ENCODE assay signal across 8 mouse cellular contexts in the genomic region with DNA sequence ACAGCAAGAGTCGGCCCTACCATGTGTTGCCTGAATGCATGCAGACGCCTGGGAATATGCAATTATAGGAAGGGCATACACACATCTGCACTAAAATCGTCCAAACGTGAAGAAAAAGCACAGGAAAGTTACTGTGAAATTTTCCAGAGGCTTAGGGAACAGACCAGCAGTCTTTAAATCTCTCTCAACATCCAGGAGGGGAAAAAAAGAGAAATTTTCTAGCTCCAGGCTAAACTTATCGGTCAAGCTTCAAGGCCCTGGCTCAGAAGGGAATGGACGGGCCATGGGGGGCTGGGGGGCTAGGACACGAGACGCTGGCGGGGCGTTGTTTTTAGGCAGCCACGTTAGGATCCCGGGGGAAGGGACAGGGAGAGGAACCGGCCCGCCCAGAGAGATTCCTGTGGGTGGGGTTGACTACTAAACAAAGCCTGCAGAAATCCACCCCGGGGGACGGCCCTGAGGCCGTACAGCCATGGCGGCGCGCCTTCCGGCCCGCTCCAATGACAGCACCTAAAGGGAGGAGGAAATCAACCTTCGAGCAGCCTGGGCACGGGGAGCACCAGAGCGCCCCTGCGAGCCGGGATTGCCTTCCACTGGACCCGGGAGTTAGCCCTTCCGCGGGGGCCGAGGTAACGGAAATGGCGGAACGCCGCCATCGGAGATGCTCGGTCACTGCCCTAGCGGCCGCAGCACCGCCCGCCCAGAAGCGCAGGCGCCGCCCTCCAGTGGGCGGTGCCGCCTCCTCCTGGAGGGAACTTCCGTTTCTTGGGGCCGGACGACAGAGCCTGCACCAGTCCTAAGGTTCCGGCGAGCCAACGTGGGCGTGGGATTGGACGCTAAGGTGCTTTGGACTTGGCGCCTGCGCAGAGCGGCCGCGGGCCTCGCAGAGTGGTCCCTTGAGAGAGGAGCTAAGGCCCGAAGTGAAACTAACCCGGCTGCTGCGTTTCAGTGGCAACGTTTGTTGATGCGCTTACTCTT. TPM values are rescaled to one million over a fixed set of nuclear protein-coding genes. Genes with fewer than 3 reads are reported as not detected.
DNase-seq lines count a peak whose midpoint lies in the region; ATAC-seq and TF ChIP-seq lines count a peak whose summit lies in the region.

No protein-coding gene starts in this region.

- H3K4me2 ChIP-seq in CH12.LX (ENCODE audit: insufficient read depth, low read depth, poor library complexity, severe bottlenecking), result peak overlapping the region; percentile 87
- H3K4me2 ChIP-seq in forebrain, embryonic 11.5 days (ENCODE audit: low read depth, low read length, severe bottlenecking), result peak overlapping the region; percentile 48
- H3K4me2 ChIP-seq in heart, postnatal 0 days (ENCODE audit: low read depth, low read length), result peak overlapping the region; percentile 62
- peak overlapping the region; percentile 65 for H3K4me2 ChIP-seq in liver, embryonic 16.5 days (ENCODE audit: low read depth, low read length)
- H3K4me2 ChIP-seq in neural tube, embryonic 13.5 days, result peak overlapping the region; percentile 54

- TF ChIP-seq CTCF in CH12.LX (conservative IDR thresholded peaks at IDR 0.05 in 1 of 2, IDR thresholded peaks at IDR 0.05 in 1 of 2; ENCODE audit: low read depth in 2 of 2, low read length in 2 of 2), result no peak
- no peak for TF ChIP-seq CTCF in heart, postnatal 0 days (IDR thresholded peaks at IDR 0.05; ENCODE audit: low read depth)
- no peak for TF ChIP-seq CTCF in testis, adult 2 months (IDR thresholded peaks at IDR 0.05; ENCODE audit: control insufficient read depth, insufficient read depth, insufficient replicate concordance, low read depth, low read length)

- peak; percentile 98 for ATAC-seq in forebrain, embryonic 11.5 days (replicated peaks; ENCODE audit: low FRiP score)
- peak; percentile 98 for ATAC-seq in heart, postnatal 0 days (ENCODE audit: insufficient read depth, low read depth)
- ATAC-seq in liver, embryonic 16.5 days (ENCODE audit: low read depth), result peak; percentile 97
- ATAC-seq in neural tube, embryonic 13.5 days (ENCODE audit: low read depth), result peak; percentile 99

- peak overlapping the region; percentile 87 for H3K27ac ChIP-seq in CH12.LX (ENCODE audit: insufficient read depth, low read depth)
- H3K27ac ChIP-seq in forebrain, embryonic 11.5 days (ENCODE audit: low read depth, low read length), result peak overlapping the region; percentile 91
- H3K27ac ChIP-seq in heart, postnatal 0 days (ENCODE audit: low read depth), result peak overlapping the region; percentile 99
- peak overlapping the region; percentile 90 for H3K27ac ChIP-seq in liver, embryonic 16.5 days (ENCODE audit: low read length)
- peak overlapping the region; percentile 98 for H3K27ac ChIP-seq in neural tube, embryonic 13.5 days (replicated peaks)
- peak overlapping the region; percentile 96 for H3K27ac ChIP-seq in testis, adult 2 months (ENCODE audit: control insufficient read depth, insufficient read depth, low read depth, low read length)

- H3K79me2 ChIP-seq in CH12.LX (replicated peaks; ENCODE audit: control insufficient read depth, extremely low read depth, insufficient read depth, poor library complexity, severe bottlenecking), result no peaks in the 10 kb centered on the region

- peak; percentile 93 for DNase-seq in CH12.LX (ENCODE audit: extremely low read depth)
- peak; percentile 83 for DNase-seq in c-Kit-positive CD71-positive TER-119-negative erythroid progenitor cells, embryonic 14.5 days (ENCODE audit: low read depth)
- DNase-seq in forebrain, embryonic 11.5 days (ENCODE audit: low spot score), result peak; percentile 92
- DNase-seq in heart, postnatal 0 days (ENCODE audit: low spot score), result peak; percentile 88
- DNase-seq in kidney, postnatal 4 days, result peak; percentile 92 to 96

- no peak for TF ChIP-seq EP300 in CH12.LX (IDR thresholded peaks at IDR 0.05; ENCODE audit: low read length)
- TF ChIP-seq EP300 in heart, postnatal 0 days (IDR thresholded peaks at IDR 0.05; ENCODE audit: low read depth), result no peak; the same call in 1 of the 2 replicates

- peak; percentile 80 for TF ChIP-seq POLR2A in CH12.LX (IDR thresholded peaks at IDR 0.05; ENCODE audit: low read depth, low read length)
- peak; percentile 86 for TF ChIP-seq POLR2A in testis, adult 2 months (IDR thresholded peaks at IDR 0.05; ENCODE audit: control insufficient read depth, low read depth, low read length)

- peak overlapping the region; percentile 85 for H3K9ac ChIP-seq in CH12.LX (ENCODE audit: insufficient read depth, low read depth)
- H3K9ac ChIP-seq in forebrain, embryonic 11.5 days (ENCODE audit: low read length), result peak overlapping the region; percentile 75
- peak overlapping the region; percentile 81 for H3K9ac ChIP-seq in heart, postnatal 0 days (replicated peaks; ENCODE audit: low read depth, low read length)
- H3K9ac ChIP-seq in liver, embryonic 16.5 days (ENCODE audit: low read depth, low read length), result peak overlapping the region; percentile 80
- peak overlapping the region; percentile 80 for H3K9ac ChIP-seq in neural tube, embryonic 13.5 days

- H3K4me1 ChIP-seq in CH12.LX (ENCODE audit: control insufficient read depth in 1 of 2, insufficient read depth in 2 of 2), result no peaks in the 10 kb centered on the region
- no peaks in the 10 kb centered on the region for H3K4me1 ChIP-seq in forebrain, embryonic 11.5 days (replicated peaks; ENCODE audit: control insufficient read depth, insufficient read depth, low read length)
- no peaks in the 10 kb centered on the region for H3K4me1 ChIP-seq in heart, postnatal 0 days (ENCODE audit: control insufficient read depth, insufficient read depth)
- peaks cover 7% of the 10 kb centered on the region for H3K4me1 ChIP-seq in liver, embryonic 16.5 days (ENCODE audit: control insufficient read depth, low read depth, low read length)
- peaks cover 7% of the 10 kb centered on the region; the same call in 1 of the 2 replicates for H3K4me1 ChIP-seq in neural tube, embryonic 13.5 days (replicated peaks)
- no peaks in the 10 kb centered on the region for H3K4me1 ChIP-seq in testis, adult 2 months (ENCODE audit: control insufficient read depth, insufficient read depth, low read length)

- H3K27me3 ChIP-seq in CH12.LX (replicated peaks), result no peaks in the 10 kb centered on the region
- H3K27me3 ChIP-seq in forebrain, embryonic 11.5 days (ENCODE audit: control insufficient read depth, insufficient read depth, low read length), result no peaks in the 10 kb centered on the region; the same call in 1 of the 2 replicates
- no peaks in the 10 kb centered on the region for H3K27me3 ChIP-seq in heart, postnatal 0 days (ENCODE audit: control insufficient read depth, insufficient read depth, low read length)
- H3K27me3 ChIP-seq in liver, embryonic 16.5 days (ENCODE audit: control insufficient read depth, insufficient read depth, low read depth, low read length), result no peaks in the 10 kb centered on the region
- peaks cover 10% of the 10 kb centered on the region; the same call in 1 of the 2 replicates for H3K27me3 ChIP-seq in neural tube, embryonic 13.5 days
- H3K27me3 ChIP-seq in testis, adult 2 months (ENCODE audit: control insufficient read depth, insufficient read depth, low read length), result no peaks in the 10 kb centered on the region

- peaks cover 6 to 15% of the 10 kb centered on the region in 2 experiments for H3K36me3 ChIP-seq in CH12.LX (replicated peaks in 1 of 2; ENCODE audit: control insufficient read depth in 1 of 2, insufficient read depth in 1 of 2, low read length in 1 of 2)
- H3K36me3 ChIP-seq in forebrain, embryonic 11.5 days (ENCODE audit: control insufficient read depth, insufficient read depth, low read length), result no peaks in the 10 kb centered on the region
- H3K36me3 ChIP-seq in heart, postnatal 0 days (replicated peaks; ENCODE audit: control insufficient read depth, insufficient read depth, low read length), result no peaks in the 10 kb centered on the region
- no peaks in the 10 kb centered on the region for H3K36me3 ChIP-seq in liver, embryonic 16.5 days (ENCODE audit: control insufficient read depth, insufficient read depth)
- H3K36me3 ChIP-seq in neural tube, embryonic 13.5 days, result no peaks in the 10 kb centered on the region
- H3K36me3 ChIP-seq in testis, adult 2 months (ENCODE audit: control insufficient read depth, insufficient read depth, low read length), result no peaks in the 10 kb centered on the region

- dilution Hi-C loops in CH12.LX (cut with MboI; ENCODE audit: extremely low pct_ligation_motif_present, extremely low pct_unique_long_range_greater_than_20kb, low sequenced_read_pairs), result no loop called here

- peak overlapping the region; percentile 65 to 79 (median 69) for H3K4me3 ChIP-seq in CH12.LX (replicated peaks in 1 of 3; ENCODE audit: low read depth in 2 of 3, low read length in 2 of 3, poor library complexity in 1 of 3)
- H3K4me3 ChIP-seq in forebrain, embryonic 11.5 days (ENCODE audit: low read depth, low read length), result peak overlapping the region; percentile 41
- H3K4me3 ChIP-seq in heart, postnatal 0 days (ENCODE audit: low read depth, low read length), result peak overlapping the region; percentile 59
- H3K4me3 ChIP-seq in liver, embryonic 16.5 days (ENCODE audit: low read depth, low read length), result peak overlapping the region; percentile 76
- peak overlapping the region; percentile 53 for H3K4me3 ChIP-seq in neural tube, embryonic 13.5 days
- peak overlapping the region; percentile 92 for H3K4me3 ChIP-seq in testis, adult 2 months (ENCODE audit: control insufficient read depth, low read depth, low read length)

- TF ChIP-seq RAD21 in CH12.LX (IDR thresholded peaks at IDR 0.05; ENCODE audit: low read depth, low read length), result no peak

- WGBS in forebrain, embryonic 11.5 days, result 24% methylated on average over 59 of the region's 65 CpGs
- 18% methylated on average over 63 of the region's 65 CpGs for WGBS in heart, postnatal 0 days
- whole genome bisulfite sequencing in liver, embryonic 16.5 days (ENCODE audit: insufficient replicate concordance), result 25% methylated on average over 65 of the region's 65 CpGs
- WGBS in neural tube, embryonic 13.5 days, result 16% methylated on average over 65 of the region's 65 CpGs

- in situ Hi-C loops in CH12.LX (cut with MboI; ENCODE audit: low pct_ligation_motif_present, low pct_unique_long_range_greater_than_20kb, low sequenced_read_pairs), result no loop called here

- H3K9me3 ChIP-seq in CH12.LX (replicated peaks; ENCODE audit: low read length), result no peaks in the 10 kb centered on the region
- no peaks in the 10 kb centered on the region for H3K9me3 ChIP-seq in forebrain, embryonic 11.5 days (ENCODE audit: control insufficient read depth, low read length)
- no peaks in the 10 kb centered on the region for H3K9me3 ChIP-seq in heart, postnatal 0 days (replicated peaks; ENCODE audit: control insufficient read depth, low read length)
- H3K9me3 ChIP-seq in liver, embryonic 16.5 days (replicated peaks; ENCODE audit: control insufficient read depth, low read length), result no peaks in the 10 kb centered on the region
- no peaks in the 10 kb centered on the region for H3K9me3 ChIP-seq in neural tube, embryonic 13.5 days

RNA-seq across cellular contexts. Expression of a gene that starts 8.3 kb away (rescaled TPM):
- total RNA-seq in CH12.LX (2012; rRNA removed), result 2.1 and 3.2 TPM in 2 replicates
- 5.9 and 7.0 TPM in 2 replicates for total RNA-seq in CH12.LX (2014; rRNA removed)
- 1.2 and 1.5 TPM in 2 replicates for polyA plus RNA-seq in CH12.LX (2012; ENCODE audit: insufficient read length, low read depth)
- polyA plus RNA-seq in forebrain, embryonic 11.5 days (2014; fragmentation: Nextera tagmentation; extraction: Ambion mirVana), result 14.5 and 16.0 TPM in 2 replicates
- 4.3 and 7.6 TPM in 2 replicates for total RNA-seq in heart, postnatal 0 days (2014; rRNA removed; ENCODE audit: low replicate concordance)
- 5.5 and 5.6 TPM in 2 replicates for polyA plus RNA-seq in heart, postnatal 0 days (2015; fragmentation: Nextera tagmentation; extraction: Ambion mirVana)
- polyA plus RNA-seq in liver, embryonic 16.5 days (2015; fragmentation: Nextera tagmentation; extraction: Ambion mirVana), result 3.2 and 3.4 TPM in 2 replicates
- 6.9 and 8.5 TPM in 2 replicates for polyA plus RNA-seq in neural tube, embryonic 13.5 days (2015; fragmentation: Nextera tagmentation; extraction: Ambion mirVana)
- polyA plus RNA-seq in testis, adult 2 months (2012; rRNA removed), result 0.32 and 0.41 TPM in 2 replicates

RNA-seq across cellular contexts. Expression of a gene that starts 30.4 kb away (rescaled TPM):
- total RNA-seq in CH12.LX (2012; rRNA removed) (21.5 and 26.5 TPM in 2 replicates), CH12.LX (2014; rRNA removed) (58.3 and 60.9 TPM in 2 replicates)
- polyA plus RNA-seq in CH12.LX (2012; ENCODE audit: insufficient read length, low read depth), result 35.1 and 36.2 TPM in 2 replicates
- polyA plus RNA-seq in forebrain, embryonic 11.5 days (2014; fragmentation: Nextera tagmentation; extraction: Ambion mirVana), result 45.1 and 53.6 TPM in 2 replicates
- total RNA-seq in heart, postnatal 0 days (2014; rRNA removed; ENCODE audit: low replicate concordance), result 17.2 and 28.9 TPM in 2 replicates
- 37.3 and 40.5 TPM in 2 replicates for polyA plus RNA-seq in heart, postnatal 0 days (2015; fragmentation: Nextera tagmentation; extraction: Ambion mirVana)
- 22.3 and 22.7 TPM in 2 replicates for polyA plus RNA-seq in liver, embryonic 16.5 days (2015; fragmentation: Nextera tagmentation; extraction: Ambion mirVana)
- polyA plus RNA-seq in neural tube, embryonic 13.5 days (2015; fragmentation: Nextera tagmentation; extraction: Ambion mirVana), result 57.4 and 65.5 TPM in 2 replicates
- polyA plus RNA-seq in testis, adult 2 months (2012; rRNA removed), result 3.0 and 3.8 TPM in 2 replicates

Comparison
In these comparisons a context has a peak if more than half of its experiments do, and no peak if none do; other contexts are left out.
1. Peak in every context shown above with its lines: DNase-seq, ATAC-seq, H3K4me3 ChIP-seq and H3K27ac ChIP-seq.
2. H3K4me3 ChIP-seq: peak in every context shown above with its lines; median percentile 92 in testis, adult 2 months; 76 in liver, embryonic 16.5 days; 69 in CH12.LX; 59 in heart, postnatal 0 days; 53 in neural tube, embryonic 13.5 days; 41 in forebrain, embryonic 11.5 days.